Mouse (Mus musculus): ENCODE results near the gene Kcna2.

Kcna2 gene

DNA sequence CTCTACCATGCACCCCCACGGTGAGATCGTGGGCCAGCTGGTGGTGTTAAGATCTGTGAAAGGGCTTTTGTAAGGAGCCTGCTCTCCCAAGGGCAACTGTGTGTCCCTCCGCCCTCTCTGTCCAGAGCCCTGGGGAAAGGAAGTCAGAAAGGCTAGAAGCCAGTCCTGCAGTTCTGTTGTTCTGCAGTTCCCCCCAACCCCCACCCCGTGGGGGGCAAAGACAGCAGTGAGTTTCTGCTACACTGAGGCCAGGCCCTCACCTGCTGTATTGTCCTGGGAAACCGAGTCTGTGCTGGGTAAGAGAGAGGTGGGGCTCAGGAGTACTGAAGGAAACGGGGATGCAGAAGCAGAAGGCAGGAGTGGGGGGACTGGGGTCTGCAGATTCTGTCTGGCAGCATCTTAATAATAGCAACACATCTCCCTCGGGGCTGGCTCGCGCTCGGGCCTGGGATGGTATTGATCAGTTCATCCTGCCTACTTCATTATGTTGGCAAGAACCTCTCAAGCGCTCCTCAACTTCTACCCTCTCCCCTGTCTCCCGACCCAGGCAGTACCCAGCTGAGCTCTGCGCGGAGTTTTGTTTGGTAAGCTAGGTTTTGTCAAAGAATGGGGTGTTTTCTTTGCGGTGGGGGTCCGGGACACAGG is at the start of gene Kcna2:
Gene Kcna2, plus strand, starts transcription at position 336 of the 645 bp plus-strand sequence.
- no peak for DNase-seq

- DNase-seq, result no peak
Measured at GRCm38 (mm10) chr3:107061468-107061867, 39.5 kb upstream of the Kcna2 start.

- DNase-seq, result no peak
Measured at GRCm38 (mm10) chr3:107062771-107063170, 38.2 kb upstream of the Kcna2 start.

DNA sequence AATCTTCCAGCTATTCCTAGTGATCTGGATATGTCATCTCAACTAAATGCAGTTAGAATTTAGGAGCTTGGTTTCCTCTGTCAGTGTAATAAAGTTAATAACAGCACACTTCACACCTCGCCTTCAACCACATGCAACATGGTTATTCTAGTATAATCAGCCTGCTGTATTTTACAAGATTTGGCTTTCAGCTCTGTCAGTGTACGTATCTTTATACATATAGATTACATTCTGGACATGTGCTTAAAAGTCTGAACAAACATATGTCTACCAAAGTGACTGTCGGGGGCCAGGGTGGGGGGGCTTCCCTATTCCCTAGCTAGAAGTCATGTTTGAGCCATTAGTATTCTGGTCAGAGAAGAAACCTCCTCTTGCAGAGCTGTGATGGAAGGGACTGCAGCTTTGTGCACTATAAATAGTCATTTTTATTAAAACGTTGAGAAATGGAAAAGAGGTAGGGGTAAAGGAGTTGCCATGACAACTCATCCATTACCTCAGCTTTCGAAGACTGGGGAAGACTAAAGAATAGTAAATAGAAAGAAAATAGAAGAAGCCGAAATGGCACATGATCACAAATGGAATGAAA is 35.3 kb upstream of the Kcna2 start:
- DNase-seq, result no peak

GRCm38 (mm10) chr3:107066165-107066850 is 34.6 kb upstream of the Kcna2 start:
- DNase-seq, result no peak

DNA sequence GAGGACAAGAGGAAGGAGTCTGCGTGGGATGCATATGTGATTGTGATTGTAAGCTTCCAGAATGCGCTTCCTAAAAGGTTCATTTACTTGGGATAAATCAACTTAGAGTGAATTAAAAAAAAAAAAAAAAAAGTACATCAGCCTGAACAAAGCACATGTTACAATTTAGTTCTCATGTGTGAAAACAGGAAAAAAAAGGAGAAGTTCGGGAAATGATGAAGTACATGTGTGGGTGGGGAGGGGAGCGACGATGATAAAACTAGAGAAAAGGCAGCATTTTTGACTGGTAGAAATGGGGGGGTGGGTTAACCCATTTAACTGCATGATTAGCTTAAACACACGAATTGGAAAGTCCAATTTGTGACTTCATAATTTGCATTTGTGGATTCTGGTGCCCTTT is 33.7 kb upstream of the Kcna2 start:
- no peak for DNase-seq

DNA sequence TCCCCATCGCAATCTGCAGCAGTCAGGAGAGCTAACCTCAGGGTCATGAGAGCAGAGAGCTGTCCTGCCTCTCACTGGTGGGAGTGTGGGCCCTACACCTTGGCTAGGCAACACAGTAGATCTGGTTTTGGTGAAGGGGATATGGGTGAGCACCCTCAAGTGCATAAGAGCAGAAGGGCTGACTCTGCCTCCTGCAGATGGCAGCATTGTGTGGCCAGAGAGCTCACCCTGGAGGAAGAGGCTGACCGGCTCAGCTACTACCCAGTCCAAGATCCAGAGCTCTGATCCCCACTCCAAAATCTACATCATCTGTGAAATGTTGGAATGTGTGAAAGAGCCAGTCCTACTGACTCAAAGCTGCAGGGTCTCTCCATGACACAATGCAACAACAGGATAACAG is 27.1 kb upstream of the Kcna2 start:
- DNase-seq, result no peak

- peak in 1 of 2 experiments; percentile 4 for DNase-seq
Measured at GRCm38 (mm10) chr3:107075705-107076104, 25.2 kb upstream of the Kcna2 start.

- DNase-seq, result no peak
Measured at GRCm38 (mm10) chr3:107076658-107077057, 24.3 kb upstream of the Kcna2 start.

- no peak for DNase-seq
Measured at GRCm38 (mm10) chr3:107077101-107077500, 23.8 kb upstream of the Kcna2 start.

DNA sequence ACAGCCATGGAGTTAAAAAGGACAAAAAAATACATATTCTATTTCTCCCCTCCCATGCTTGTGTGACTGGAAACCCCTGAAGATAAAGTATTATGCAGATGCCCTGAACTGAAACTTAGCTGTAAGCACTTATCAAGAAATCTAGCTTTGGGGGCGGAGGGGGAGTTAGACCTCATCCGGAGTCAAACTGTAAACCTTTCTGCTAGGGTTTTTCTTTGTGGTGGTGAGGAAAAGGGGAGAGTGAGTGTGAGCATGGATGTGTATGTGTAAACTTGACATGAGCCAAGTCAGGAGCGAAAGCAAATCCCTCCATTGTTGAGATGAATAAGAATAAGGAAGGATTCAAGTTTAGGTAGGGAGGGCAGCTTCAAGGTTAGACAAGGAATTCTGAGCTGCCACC is 20.1 kb upstream of the Kcna2 start:
- no peak for DNase-seq

DNA sequence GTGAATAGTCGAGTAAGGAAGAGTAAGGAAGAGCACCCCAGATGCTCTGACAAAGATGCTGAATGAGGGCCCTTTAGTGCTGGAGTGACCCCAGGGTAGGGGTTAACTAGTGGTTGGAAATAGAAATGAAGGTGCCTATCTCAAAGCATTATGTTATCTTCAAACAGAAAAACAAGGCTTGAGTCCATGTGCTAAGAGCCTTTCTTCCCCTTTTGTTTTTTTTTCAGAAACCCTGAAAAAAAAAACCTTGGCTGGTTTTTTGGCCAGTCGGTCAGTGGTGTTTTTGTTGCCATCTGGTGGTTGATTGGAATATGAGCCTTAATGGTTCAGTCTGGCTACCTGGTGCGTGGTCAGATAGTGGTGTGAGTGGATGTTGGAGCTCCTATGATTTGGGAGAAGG is 19.7 kb upstream of the Kcna2 start:
- DNase-seq, result no peak

DNA sequence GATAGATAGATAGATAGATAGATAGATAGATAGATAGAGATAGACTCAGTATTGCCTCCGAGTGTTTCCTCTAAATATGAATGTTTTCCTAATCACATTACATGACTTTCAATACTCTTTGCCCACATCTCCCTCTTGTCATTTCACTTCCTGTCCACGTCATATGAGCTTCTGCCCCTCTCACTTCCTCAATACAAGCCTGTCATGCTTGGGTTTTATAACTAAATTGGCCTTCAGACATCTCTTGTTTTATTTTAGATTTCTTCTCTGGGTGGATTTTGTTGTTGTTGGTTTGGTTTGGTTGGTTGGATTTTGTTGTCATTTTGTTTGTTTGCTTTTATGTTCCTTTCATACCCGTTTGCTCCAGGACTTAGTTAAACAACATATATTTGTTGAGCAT is 16.4 kb upstream of the Kcna2 start:
- no peak for DNase-seq

DNA sequence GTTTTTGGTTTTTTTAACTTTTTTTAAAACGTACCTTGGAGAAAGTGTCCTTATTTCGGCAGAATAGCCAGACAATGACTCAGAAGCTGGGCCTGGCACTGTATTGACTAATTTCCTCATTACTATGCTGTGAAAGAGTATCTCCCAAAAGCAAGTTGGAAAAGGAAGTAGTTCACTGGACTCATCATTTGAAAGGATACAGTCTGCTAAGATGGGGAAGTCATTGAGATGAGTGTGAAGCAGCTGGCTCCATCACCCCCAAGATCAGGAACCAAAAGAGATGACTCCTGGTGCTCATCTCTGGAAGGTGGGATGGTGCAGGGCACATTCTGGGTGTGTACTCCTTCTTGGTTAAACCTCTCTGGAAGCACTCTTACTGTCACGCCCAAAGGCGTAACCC is 13.5 kb upstream of the Kcna2 start:
- DNase-seq, result no peak

DNA sequence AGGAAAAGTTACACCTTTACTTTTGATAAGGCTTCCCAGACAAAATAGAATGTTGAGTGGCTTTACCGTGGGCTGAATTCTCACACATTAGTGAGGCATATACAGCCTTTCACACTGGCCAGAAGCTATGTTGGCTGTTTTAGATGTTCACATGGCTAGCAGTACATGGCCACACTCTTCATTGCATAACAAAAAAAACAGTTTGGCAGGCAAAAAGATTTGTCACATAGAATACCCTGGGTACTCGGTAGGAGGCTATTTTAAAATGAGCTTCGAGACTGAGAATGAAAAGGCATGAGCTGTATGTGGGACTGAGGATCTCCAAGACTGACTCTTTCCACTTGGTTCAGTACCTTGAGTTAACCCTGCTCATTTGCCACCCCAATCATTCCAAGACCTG is 12.1 kb upstream of the Kcna2 start:
- no peak for DNase-seq

DNA sequence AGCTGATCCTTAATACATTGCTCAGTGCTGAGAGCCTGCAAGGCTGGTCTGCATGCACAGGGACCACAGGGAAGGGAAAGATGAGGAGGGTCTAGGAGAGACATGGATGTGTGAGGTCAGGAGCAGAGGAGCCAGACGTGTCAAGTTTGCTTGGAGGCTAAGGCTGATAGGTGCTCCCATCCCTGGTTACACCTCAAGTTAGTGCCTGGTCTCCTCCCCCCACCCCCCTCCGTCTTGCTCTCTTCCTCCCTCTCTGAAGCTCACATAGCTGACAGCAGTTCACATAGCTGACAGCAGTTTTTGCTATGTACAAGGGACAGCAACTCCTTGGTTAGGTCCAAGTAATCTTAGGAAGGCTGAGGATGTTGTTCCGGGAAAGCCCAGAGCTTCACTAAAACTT is 11.5 kb upstream of the Kcna2 start:
- no peak for DNase-seq

GRCm38 (mm10) chr3:107090001-107090400 is 10.9 kb upstream of the Kcna2 start:
- no peak for DNase-seq

- no peak for DNase-seq
Measured at GRCm38 (mm10) chr3:107090403-107091150, 10.4 kb upstream of the Kcna2 start.

DNA sequence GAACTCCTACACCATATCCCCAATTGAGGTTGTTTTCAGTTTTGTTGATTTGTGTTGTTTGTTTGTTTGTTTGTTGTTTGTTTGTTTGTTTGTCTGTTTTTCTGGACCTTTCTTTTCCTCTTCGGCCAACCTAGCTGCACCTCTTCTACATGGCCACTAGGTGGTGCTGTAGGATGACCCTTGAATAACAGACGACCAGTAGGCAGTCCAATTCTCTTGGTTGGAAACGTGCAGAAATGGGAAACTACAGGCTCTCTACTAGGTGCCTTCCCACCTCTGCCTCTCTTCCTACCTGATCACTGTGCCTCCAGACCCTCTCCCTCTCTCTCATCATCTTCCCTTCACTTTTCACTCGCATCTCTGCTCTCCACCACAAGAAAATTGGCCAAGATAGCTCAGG is 6.9 kb upstream of the Kcna2 start:
- peak; percentile 15 to 31 for DNase-seq

DNA sequence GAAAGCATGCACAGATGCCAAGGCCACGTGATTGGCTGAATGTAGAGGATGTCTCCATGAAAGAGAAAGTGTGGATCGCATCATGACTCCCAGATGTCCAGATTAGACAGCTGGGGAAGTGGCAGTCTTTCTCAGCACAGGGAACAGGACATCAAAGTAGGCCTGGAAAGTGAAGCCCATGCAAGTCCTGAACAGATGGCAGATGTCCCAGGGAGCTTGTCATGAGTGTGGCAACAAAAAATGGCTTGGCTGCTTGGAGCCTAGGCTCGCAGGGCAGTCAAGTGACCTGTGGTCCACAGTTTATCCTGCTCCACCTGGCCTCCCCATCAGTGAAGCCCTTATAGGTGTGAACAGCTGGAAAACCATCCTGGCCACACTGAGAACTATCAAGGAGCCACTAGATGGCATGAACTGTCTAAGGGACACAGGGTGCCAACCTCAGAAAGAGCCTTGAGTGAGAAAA is 4.6 kb upstream of the Kcna2 start:
- no peak for DNase-seq

DNA sequence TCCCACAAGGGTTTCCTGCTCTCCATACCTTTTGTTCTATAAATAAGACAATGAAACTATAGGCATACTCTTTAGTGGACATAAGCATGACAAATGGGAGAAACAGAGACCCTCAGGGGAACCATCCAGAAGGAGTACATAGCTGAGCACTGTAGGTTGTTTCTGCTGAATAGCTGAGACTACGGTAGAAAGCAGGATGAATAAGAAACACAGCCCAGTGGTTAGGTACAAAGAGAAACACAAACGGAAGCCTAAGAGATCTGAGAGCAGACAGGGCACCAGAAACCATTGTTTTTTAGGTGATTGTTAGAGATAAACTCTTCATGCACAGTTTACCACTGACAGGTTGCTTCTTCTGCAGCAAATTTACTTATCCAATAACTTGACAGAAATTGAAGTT is 1.1 kb upstream of the Kcna2 start:
- DNase-seq, result no peak

DNA sequence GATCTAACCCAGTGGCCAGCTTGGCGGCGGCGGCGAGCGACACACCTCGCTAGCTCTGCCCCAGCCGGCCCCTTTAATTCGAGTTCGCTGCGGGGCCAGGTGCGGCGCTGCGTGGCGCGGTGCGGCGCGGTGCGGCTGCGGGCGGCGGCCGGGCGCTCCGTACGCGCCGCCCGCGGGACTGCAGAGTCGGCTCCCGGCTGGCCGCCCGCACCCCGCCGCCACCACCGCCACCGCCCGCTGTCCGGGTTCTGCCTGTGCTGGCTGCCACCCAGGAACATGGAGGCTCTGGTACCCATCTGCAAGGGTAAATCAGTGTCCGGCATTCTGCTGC is 475 bp downstream of the Kcna2 start:
- no peak for DNase-seq

- DNase-seq, result no peak
Measured at GRCm38 (mm10) chr3:107101787-107102651, 1.1 kb downstream of the Kcna2 start.
